Mouse (Mus musculus) cortical plate, adult 2 months (tissue): ENCODE results near the gene Clec2d.

Source experiments
- CTCF ChIP-seq: fragments of 200-500 bp; IDR thresholded peaks from 2 replicates; pipeline ENCODE4 v1.5.1; 2011; ENCODE audit warnings: mild to moderate bottlenecking, control low read depth, low read length; ENCODE audit not compliant: insufficient read depth; ENCODE audit errors: extremely low read depth
- POLR2A ChIP-seq: fragments of 200-500 bp; IDR thresholded peaks from 2 replicates; pipeline ENCODE4 v1.6.1; 2011; ENCODE audit warnings: mild to moderate bottlenecking, low read length, control low read depth; ENCODE audit not compliant: insufficient read depth; ENCODE audit errors: extremely low read depth

DNA sequence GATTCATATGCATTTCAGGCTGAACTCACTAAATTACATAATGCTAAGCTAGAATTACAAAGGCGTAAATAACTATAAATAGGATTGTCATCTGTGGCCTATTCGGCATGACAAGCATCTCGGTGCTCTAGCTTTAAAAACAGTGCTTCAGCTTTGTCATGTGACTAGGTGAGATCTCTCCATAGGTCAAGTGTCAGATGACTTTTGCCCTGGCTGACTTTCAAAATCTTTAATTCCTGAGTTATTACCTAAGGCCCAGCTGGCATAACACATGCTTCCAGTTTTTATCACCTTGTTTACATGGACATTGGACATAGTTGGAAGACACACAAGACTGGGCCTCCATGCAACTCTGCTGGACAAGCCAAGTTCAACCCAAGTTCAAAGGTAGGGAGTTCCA lies 20.3 kb upstream of the Clec2d start:
- no peak for TF ChIP-seq CTCF
- no peak for TF ChIP-seq POLR2A
